In the genomic region with DNA sequence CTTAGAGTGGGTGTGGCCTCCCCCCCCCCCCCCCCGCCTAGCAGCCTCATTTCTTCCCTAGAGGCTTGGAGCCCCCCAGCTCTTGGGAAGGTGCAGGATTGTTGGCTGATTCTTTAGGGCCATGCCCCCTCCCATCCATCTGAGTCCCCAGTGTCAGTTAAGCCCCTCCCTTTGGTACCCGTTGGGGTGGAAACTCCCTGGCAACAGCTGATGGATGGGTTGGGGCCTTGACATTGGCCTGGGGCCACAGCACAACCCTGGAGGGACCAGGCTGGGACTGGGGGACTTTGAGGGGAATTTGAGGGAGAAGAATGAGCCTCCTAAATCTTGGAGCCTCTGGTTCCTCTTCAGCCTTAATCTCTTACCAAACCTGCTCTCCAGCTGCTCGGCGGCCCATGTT, we compare ENCODE assay signal across 9 mouse cellular contexts. TPM values are rescaled to one million over a fixed set of nuclear protein-coding genes. Genes with fewer than 3 reads are reported as not detected.
DNase-seq lines count a peak whose midpoint lies in the region; ATAC-seq lines count a peak whose summit lies in the region.
"Had no signal": no experiment of that assay in that cellular context is flagged by ENCODE, and none has a peak within 500 bp of the region (broad histone marks: within the 10 kb centered on the region; RNA-seq: fewer than 3 reads in every experiment).

No protein-coding gene starts in this region.

- H3K4me1 ChIP-seq in heart, embryonic 16.5 days (ENCODE audit: control insufficient read depth, insufficient read depth, low read length) = peaks cover 82% of the 10 kb centered on the region
- peaks cover 89% of the 10 kb centered on the region for H3K4me1 ChIP-seq in embryonic facial prominence, embryonic 12.5 days
- H3K4me1 ChIP-seq in hindbrain, embryonic 10.5 days (replicated peaks) = peaks cover 99% of the 10 kb centered on the region
- peaks cover 73% of the 10 kb centered on the region for H3K4me1 ChIP-seq in midbrain, embryonic 14.5 days (ENCODE audit: control insufficient read depth, insufficient read depth, low read length)

- no peak overlapping the region for H3K4me2 ChIP-seq in heart, embryonic 16.5 days (ENCODE audit: low read depth, low read length)
- peak overlapping the region; percentile 0; the same call in 1 of the 2 replicates for H3K4me2 ChIP-seq in embryonic facial prominence, embryonic 12.5 days (replicated peaks)
- H3K4me2 ChIP-seq in midbrain, embryonic 14.5 days (ENCODE audit: low read length) = no peak overlapping the region

- H3K27ac ChIP-seq in heart, embryonic 16.5 days (ENCODE audit: low read length) = peak overlapping the region; percentile 61
- peak overlapping the region; percentile 82 for H3K27ac ChIP-seq in embryonic facial prominence, embryonic 12.5 days
- H3K27ac ChIP-seq in hindbrain, embryonic 10.5 days = peak overlapping the region; percentile 86
- H3K27ac ChIP-seq in midbrain, embryonic 14.5 days (replicated peaks; ENCODE audit: low read depth, low read length) = peak overlapping the region; percentile 64
- H3K27ac ChIP-seq: macrophage had no signal

- H3K36me3 ChIP-seq in heart, embryonic 16.5 days (ENCODE audit: control insufficient read depth, insufficient read depth) = no peaks in the 10 kb centered on the region
- H3K36me3 ChIP-seq in embryonic facial prominence, embryonic 12.5 days = peaks cover 16% of the 10 kb centered on the region; the same call in 1 of the 2 replicates
- H3K36me3 ChIP-seq in hindbrain, embryonic 10.5 days = peaks cover 31% of the 10 kb centered on the region
- H3K36me3 ChIP-seq in midbrain, embryonic 14.5 days (ENCODE audit: control insufficient read depth, insufficient read depth, low read length) = peaks cover 4% of the 10 kb centered on the region; the same call in 1 of the 2 replicates

- H3K27me3 ChIP-seq in heart, embryonic 16.5 days (ENCODE audit: control insufficient read depth, insufficient read depth, low read length) = no peaks in the 10 kb centered on the region
- H3K27me3 ChIP-seq in embryonic facial prominence, embryonic 12.5 days = no peaks in the 10 kb centered on the region
- no peaks in the 10 kb centered on the region for H3K27me3 ChIP-seq in hindbrain, embryonic 10.5 days (ENCODE audit: insufficient read depth, poor library complexity, severe bottlenecking)
- no peaks in the 10 kb centered on the region for H3K27me3 ChIP-seq in midbrain, embryonic 14.5 days (ENCODE audit: control insufficient read depth, insufficient read depth, low read length)

- H3K9ac ChIP-seq in heart, embryonic 16.5 days (ENCODE audit: low read length) = peak overlapping the region; percentile 23
- no peak overlapping the region for H3K9ac ChIP-seq in embryonic facial prominence, embryonic 12.5 days
- H3K9ac ChIP-seq in midbrain, embryonic 14.5 days (replicated peaks; ENCODE audit: low read length) = no peak overlapping the region

- no peak overlapping the region for H3K4me3 ChIP-seq in heart, embryonic 16.5 days (ENCODE audit: low read length)
- no peak overlapping the region for H3K4me3 ChIP-seq in embryonic facial prominence, embryonic 12.5 days
- peak overlapping the region; percentile 18 for H3K4me3 ChIP-seq in hindbrain, embryonic 10.5 days
- no peak overlapping the region for H3K4me3 ChIP-seq in midbrain, embryonic 14.5 days (replicated peaks; ENCODE audit: low read depth, low read length)

- ATAC-seq in heart, embryonic 16.5 days (replicated peaks; ENCODE audit: extremely low read depth, insufficient read depth, low FRiP score) = no peak
- ATAC-seq in embryonic facial prominence, embryonic 12.5 days (ENCODE audit: insufficient number of reproducible peaks, insufficient read depth, low FRiP score, low TSS enrichment) = no peak
- ATAC-seq in midbrain, embryonic 14.5 days (ENCODE audit: low FRiP score, low TSS enrichment) = no peak

- intact Hi-C loops in left cerebral cortex, postnatal 4 days (cut with DNase I) = no loop called here

- DNase-seq in heart, postnatal 4 days = no peak
- DNase-seq in hindbrain, embryonic 10.5 days (ENCODE audit: low spot score) = peak; percentile 38
- DNase-seq in midbrain, embryonic 14.5 days = no peak
- no peak for DNase-seq in left cerebral cortex, postnatal 4 days
- DNase-seq in spleen, postnatal 4 days (ENCODE audit: low spot score in 2 of 2) = no peak
- DNase-seq in thymus, postnatal 25 days = no peak

- H3K9me3 ChIP-seq in heart, embryonic 16.5 days (replicated peaks; ENCODE audit: control insufficient read depth, low read length) = no peaks in the 10 kb centered on the region
- H3K9me3 ChIP-seq in embryonic facial prominence, embryonic 12.5 days = no peaks in the 10 kb centered on the region
- no peaks in the 10 kb centered on the region for H3K9me3 ChIP-seq in hindbrain, embryonic 10.5 days
- no peaks in the 10 kb centered on the region for H3K9me3 ChIP-seq in midbrain, embryonic 14.5 days (ENCODE audit: control insufficient read depth, low read length)

- 38% methylated on average over 3 of the region's 4 CpGs for WGBS in heart, embryonic 16.5 days
- 47% methylated on average over 3 of the region's 4 CpGs for WGBS in embryonic facial prominence, embryonic 12.5 days
- 35% methylated on average over 3 of the region's 4 CpGs for WGBS in hindbrain, embryonic 10.5 days
- WGBS in midbrain, embryonic 14.5 days = 7% methylated on average over 3 of the region's 4 CpGs

RNA-seq across cellular contexts. Expression of a gene that starts 13.3 kb away (rescaled TPM):
- polyA plus RNA-seq in heart, embryonic 16.5 days (2015; fragmentation: Nextera tagmentation; extraction: Ambion mirVana) = 7.1 and 7.2 TPM in 2 replicates
- total RNA-seq in heart, postnatal 4 days (2021) = 10 to 100 TPM; 41.1 to 48.7 TPM
- 12.7 and 14.6 TPM in 2 replicates for polyA plus RNA-seq in embryonic facial prominence, embryonic 12.5 days (2016; fragmentation: Nextera tagmentation; extraction: Ambion mirVana)
- 9.0 and 9.7 TPM in 2 replicates for polyA plus RNA-seq in hindbrain, embryonic 10.5 days (2016; fragmentation: Nextera tagmentation; extraction: Ambion mirVana)
- 13.0 and 15.3 TPM in 2 replicates for polyA plus RNA-seq in midbrain, embryonic 14.5 days (2014; fragmentation: Nextera tagmentation; extraction: Ambion mirVana)
- 100 to 1,000 TPM in 1 of 2 experiments, 10 to 100 TPM in 1; 94.1 to 102 TPM for total RNA-seq in left cerebral cortex, postnatal 4 days (2021)

RNA-seq across cellular contexts. Expression of a gene that starts 50.5 kb away (rescaled TPM):
- 0.70 and 1.4 TPM in 2 replicates for polyA plus RNA-seq in heart, embryonic 16.5 days (2015; fragmentation: Nextera tagmentation; extraction: Ambion mirVana)
- under 1 TPM; 0.33 to 0.43 TPM for total RNA-seq in heart, postnatal 4 days (2021)
- 0.29 and 0.39 TPM in 2 replicates for polyA plus RNA-seq in embryonic facial prominence, embryonic 12.5 days (2016; fragmentation: Nextera tagmentation; extraction: Ambion mirVana)
- polyA plus RNA-seq in hindbrain, embryonic 10.5 days (2016; fragmentation: Nextera tagmentation; extraction: Ambion mirVana) = 0.14 TPM in 1 of 2 replicates, not detected in the other
- 0.08 TPM in 1 of 2 replicates, not detected in the other for polyA plus RNA-seq in midbrain, embryonic 14.5 days (2014; fragmentation: Nextera tagmentation; extraction: Ambion mirVana)
- total RNA-seq in left cerebral cortex, postnatal 4 days (2021) = under 1 TPM; 0.42 to 0.44 TPM
